Mouse (Mus musculus) cerebellum, postnatal 36 days (tissue): ENCODE results near the gene Tnfaip2.

Experiments
- DNase-seq, 2 experiments: peaks; one replicate each; pipeline ENCODE4 v3.0.0; 2021 to 2022; ENCODE audit warnings: mixed read lengths in 2 of 2

Gene Tnfaip2

DNA sequence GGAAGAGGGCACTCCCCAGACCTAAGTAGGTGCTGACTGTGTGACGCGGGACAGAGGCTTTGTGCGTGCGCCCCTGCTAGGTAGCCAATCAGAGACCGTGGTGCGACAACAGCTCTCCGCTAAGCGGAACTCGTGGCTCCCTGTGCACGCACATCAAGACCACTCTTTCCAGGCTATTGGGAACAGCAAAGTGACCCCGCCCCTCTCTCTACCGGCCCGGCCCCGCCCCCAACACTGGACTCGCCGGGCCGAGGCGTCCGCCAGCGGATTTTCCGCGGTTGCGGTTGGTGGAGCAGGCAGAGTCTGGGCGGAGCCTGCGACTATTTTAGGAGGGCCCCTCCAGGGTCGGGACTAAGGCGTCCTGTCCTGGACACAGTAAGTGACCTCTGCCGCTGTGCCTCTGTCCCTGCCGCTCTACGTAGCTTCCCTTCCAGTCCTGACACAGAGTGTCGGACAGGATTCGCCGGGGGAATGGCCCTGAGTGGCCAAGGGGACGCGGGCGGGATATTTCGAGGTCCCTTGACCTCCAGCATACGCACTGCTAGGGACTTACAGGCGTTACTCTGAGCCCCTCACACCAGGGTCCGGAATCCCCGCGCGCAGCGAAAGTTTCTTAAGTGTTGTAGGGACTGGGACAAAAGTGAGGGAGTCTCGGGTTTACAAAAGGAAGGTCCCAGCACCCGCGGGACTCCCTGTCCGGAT, at the start of gene Tnfaip2:
Tnfaip2 (plus strand) TSS at position 161 of the 702 bp plus-strand sequence.
- DNase-seq = no peak

DNA sequence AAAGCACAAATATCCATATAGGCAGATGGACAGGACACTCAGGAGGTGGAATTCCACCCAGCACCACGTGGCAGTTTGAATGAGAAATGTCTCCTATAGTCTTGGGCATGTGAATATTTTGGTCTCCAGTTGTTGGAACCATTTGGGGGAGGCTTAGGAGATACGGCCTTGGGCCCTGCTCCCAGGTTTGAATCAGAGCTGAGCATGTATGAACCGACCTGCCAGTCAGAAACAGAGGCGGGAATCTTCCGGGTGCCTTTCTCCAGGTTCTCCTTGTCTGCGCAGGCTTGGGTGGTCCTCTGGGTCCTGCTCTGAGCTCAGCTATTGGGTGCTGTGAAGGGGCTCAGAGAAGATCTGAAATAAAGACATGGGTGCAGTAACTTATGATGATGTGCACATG, 48.3 kb upstream of the Tnfaip2 start:
- no peak for DNase-seq

DNA sequence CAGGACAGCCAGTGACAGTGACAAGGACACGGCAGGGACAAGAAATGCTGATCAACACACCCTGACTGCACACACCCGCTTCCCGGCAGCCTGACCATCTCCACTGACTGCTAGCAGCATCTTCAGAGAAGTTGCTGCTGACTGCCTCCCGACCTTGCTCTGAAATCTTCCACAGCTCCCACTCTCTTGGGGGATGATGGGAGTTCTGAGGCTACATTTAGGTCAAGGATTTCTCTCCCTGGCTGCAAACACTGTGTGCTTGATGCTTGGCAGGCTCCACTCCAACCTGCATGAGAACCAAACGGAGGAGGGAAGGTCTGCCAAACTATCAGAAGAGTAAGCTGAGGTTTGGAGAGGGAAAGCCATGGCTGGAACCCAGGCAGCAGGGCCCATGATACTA, 45.3 kb upstream of the Tnfaip2 start:
- DNase-seq = no peak

DNA sequence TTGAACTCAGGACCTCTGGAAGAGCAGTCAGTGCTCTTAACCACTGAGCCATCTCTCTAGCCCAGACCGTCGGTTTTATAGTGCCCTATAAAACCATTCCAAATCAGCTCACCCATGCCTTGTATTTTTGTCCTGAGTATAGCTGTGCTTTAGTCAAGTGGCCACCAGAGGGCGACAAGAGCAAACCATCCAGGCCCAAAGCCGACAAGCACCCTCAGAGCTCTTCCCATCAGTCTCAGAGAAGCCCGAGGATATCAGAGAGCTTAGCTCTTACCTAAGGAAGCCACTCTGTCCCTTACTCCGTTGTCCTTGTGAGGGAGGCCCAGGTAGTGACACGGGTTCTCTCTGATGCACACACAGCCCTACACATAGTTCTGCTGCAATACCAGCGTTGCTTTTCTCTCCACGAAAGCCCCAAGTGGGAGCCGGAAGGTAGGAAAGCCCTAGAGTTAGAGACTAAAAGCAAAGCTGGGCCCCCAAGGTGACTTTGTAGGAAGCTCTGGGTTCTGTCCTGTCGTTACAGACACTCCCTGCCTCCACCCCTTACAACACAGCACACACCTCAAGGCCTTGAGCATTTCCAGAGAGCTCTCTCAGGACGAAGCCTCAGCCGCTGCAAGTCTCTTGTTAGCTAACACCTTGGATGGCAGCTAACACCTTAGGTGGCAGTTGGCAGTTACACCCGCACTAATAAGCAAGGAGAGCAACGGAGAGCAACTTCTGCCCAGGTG, 40.6 kb upstream of the Tnfaip2 start:
- peak; percentile 80 to 87 for DNase-seq

DNA sequence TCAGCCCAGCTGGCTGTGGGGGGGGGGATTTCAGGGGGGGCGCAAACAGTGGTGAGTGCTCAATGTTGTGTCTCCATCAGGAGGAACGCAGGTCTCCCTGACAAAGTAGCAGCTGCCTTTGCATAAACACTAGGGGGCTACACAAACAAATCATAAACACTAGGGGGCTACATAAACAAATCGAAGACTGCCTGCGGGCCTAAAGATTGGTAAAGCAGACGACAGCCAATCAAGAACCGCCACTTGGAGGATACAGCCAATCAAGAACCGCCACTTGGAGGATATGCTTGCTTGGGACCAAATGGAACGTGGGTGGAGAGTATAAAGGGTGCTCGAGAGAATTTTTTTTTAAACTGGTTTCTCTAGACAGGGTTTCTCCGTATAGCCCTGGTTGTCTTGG, 37.4 kb upstream of the Tnfaip2 start:
- DNase-seq = no peak

DNA sequence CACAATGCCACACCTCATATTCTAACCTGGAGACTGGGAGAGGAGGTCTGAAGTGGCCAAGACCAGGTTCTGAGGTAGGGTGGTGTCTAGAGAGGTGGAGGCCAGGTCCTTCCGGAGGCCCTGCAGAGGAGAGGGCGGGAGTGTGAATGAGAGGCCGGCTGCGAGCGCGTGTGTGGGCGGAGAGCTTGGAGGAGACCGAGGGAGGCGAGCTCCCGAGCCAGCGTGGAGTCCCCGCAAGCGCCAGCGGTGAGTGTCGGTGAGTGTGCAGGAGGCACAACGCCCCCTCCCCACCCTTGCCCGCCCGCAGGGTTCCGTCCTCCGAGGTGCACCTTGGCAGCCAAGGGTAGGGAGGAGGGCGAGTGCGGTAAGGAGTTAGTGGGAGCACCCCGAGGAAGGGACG, 35.6 kb upstream of the Tnfaip2 start, which contains the start of gene Lbhd2:
Lbhd2 (plus strand) TSS at position 188 of the 400 bp plus-strand sequence.
- DNase-seq = no peak

DNA sequence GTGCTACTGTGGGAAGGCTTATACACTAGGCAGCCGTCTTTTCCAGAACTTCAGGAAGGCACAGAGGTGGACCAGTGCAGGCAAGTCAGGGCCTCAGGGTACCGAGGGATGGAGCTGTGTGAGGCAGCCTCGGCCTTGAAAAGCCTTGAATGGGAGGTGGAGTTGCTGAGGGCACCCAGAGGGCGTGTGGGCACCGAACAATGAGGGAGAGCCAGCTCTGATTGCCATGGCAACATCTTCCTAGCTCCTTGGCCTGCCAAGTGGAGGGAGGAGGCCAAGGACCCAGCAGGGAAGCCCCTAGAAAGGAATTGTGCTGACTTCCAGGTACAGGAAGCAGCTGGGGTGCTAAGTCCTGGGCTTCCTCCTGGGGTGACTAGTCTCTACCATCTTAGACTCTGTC, 32.7 kb upstream of the Tnfaip2 start:
- DNase-seq = peak; percentile 35 to 47

DNA sequence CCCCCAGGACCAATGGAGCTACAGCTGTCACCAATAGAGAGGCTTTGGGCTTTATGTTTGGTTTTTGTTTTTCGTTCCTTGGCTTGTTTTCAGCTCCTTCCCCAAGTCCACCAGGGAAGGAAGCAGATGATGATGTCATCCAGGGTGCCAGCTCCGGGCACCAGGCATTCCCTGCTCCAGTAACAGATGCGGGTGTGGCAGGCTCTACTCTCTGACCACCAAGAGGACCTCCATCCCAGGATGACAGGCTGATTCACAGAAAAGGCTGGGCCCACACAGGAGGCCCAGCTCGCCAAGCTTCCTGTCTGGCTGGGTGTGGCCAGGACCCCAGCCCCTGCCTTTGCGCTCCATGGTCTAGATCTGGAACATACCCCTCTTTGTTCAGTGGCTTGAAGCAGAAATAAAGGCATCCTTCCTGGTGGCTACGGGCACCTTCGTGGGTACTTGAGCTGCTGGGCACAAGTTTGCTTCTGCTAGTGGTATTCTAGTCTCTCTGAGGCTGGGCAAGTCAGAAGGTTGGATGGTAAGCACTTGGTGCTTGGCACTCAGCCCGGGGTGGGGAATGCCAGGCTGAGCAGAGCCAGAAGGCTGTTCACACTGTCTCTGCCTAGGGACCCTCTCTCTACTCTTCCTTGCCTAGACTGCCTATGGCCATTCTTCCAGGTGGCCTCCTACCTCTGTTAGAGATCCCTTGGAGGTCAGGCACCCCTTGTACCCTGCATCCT, 30.5 kb upstream of the Tnfaip2 start:
- DNase-seq = no peak

DNA sequence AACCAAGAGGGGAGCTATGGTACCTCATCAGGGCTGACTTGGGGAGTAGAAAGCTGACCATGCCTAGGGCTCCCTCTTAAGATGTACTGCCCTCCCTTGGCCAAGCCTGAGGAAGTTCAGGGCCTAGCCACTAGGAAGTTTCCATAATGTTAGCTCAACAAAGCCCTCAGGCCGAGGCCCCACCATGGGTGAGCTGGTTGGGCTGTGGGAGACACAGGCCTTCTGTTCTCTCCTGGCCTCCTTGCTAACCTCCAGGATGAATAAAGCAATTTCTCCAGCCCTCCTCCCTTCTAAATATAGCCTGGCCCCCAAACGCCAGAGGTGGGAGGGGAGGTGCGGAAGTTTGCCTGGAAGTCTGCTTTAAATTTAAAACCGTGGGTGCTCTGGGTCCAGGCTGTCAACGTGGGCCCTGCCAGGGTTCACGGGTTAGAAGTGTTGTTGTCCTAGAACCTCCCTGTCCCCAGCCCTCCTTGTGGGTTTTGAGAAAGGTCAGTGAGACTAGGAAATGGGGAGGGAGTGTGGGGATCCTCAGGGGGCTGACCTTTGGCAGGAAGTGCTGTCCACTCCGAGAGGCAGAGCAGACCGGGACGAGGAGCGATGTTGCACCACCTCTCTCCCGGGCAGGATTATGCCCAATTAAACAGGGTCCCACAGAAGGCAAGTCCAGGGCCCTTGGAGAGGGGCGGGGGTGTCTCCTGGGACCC, 29.5 kb upstream of the Tnfaip2 start:
- DNase-seq = no peak

DNA sequence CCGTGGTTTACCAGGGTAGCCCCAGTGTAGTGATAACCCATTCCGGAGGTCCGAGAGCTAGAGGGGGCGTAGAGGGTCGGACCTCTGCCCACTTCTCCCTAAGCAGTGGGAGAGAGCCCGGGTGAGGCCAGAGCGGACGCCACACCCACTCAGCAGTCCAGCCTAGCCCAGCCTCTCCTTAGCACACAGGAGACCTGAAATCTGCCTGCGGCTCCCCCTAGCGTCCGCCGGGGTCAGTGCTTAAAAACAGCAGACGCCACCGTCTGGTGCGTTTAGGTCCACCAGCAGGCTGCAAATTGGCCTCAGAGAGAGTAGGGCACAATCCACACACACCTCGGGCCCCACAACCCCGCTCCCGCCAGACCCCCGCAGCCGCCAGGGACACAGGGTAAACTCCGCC, 29.0 kb upstream of the Tnfaip2 start:
- DNase-seq = peak; percentile 90 to 92

DNA sequence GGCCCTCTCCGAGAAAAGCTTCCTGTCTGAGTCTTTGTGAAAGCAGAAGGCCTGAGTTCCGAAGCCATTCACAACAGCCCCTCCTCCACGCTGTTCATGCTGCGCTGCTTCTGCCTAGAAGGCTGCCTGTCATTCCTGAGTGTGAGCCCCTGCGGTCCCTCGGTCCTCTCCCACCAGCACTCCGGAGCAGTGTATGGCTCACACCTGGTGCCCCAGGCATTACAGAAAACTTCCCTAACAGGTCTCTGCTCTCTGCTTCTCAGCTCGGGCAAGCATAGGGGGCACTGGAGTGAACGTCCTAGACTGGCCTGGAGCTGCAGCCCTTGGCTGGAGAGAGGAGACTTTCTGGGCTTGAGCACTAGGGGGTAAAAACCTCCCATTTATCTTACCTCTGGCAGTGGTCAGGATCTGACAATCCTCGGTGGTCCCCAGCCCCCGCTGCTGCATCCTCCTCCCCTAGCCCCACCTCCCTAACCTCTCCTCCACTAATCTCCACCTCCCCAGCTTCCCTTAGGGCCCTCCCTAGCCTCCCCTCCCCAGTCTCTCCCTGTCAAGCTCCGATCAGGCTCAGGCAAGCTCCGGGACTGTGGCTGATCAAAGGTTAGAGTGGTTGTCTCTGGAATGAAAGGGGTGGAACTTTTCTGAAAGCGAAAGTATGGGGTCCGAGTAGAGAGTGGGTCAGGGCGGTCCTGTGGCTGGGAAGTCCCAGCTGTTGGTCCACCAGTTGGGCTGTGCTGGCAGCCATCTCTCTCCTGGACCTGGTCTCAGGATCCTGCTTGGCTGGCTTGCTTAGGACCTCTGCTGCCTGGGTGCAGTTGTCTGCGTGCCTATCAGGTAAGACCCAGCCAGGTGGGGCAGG, 25.1 kb upstream of the Tnfaip2 start, which contains the start of gene Exoc3l4:
Exoc3l4 (plus strand) TSS at position 97 of the 859 bp plus-strand sequence.
- no peak for DNase-seq

DNA sequence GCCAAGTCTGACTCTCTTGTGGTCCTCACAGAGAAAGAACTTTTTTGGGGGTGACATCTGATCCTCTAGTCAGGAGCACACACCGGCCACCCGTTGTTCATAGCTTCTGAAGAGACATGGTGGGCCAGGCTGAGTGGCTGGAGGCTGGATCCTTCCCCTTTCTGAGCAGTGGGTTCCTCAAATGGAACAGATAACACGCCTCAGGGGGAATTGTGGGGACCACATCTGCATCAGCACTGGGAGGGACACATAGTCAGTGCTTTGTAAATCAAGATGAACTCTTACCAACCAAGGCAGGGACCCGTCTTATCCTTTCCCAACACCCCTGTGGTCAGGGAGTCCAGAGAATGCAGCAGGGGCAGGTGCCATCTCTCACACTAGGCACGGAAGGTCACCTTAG, 22.4 kb upstream of the Tnfaip2 start:
- no peak for DNase-seq

DNA sequence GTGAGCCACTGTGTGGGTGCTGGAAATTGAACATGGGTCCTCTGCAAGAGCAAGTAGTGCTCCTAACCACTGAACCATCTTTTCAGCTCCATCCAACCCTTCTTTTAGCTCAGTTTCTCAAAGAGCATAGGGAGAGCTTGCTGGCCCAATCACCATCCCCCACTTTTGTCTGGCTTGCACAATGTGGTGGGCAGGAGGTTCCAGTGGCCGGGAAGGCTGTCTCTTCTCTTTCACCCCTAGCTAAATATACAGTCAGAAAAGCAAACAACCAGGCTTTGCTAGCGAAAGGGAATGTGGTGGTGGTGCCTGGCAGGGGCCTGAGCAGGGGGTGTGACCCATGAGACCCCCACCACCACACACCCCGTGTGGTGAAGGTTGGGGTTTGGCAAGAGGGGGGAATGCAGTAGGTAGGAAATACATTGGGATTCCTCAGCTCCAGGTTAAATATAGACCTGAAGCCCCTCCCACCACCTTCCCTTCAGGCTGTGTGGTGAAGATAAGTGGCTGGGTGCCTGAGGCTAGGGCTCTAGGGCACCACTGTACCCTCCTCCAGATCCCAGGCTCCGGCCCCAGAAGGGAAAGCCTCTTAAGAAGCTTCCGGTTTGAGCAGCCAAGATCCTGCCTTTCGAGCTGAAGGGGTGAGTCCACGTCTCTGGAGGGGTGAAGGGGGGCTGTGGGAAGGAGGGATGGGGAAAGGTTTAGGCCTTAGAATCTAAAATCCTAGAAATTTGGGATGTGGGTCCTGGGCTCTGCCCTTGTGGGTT, 21.1 kb upstream of the Tnfaip2 start:
- DNase-seq = no peak

DNA sequence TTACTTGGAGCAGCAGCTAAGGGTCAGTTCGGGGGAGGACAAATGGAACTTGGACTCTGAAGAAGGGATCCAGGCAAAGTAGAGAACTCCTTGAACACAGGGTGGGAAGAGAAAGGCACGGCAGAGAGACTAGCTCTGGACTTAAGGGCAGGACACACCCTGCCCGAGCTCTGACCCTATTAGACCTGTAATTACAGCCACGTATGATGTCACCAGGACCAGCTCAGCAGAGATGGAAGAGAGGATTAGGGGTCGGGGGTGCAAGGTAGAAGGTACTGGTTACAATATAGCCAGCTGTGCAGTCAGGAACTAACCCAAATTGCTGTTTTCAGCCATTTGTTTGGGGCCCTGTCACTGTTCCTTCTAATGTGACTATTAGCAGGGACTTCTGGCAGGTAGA, 19.4 kb upstream of the Tnfaip2 start:
- DNase-seq = no peak

DNA sequence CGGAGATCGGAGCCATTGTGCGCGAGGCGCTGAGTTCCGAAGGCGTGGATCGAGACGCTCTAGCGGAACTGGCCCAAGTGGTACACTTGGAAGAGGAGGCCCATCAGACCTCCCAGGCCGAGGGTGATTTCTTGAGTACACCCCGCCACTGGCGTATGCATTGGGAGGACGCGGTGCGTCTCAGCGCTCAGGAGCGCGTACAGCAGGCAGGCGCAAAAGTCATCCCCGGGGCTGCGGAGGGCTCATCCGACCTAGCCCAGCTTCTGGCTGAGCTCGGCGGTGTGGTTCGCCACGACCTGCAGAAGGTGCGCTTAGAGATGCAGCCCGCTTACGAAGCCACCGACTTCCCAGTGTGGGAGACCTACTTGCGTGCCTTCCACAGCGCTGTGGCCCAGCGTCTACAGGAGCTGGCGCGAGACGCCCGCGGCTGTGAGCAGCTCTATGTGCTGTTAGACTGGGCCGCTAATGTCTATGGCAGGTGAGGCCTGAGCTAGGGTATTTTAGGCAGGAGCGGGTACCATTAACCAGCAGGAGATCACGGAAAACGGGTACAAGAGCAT, 18.6 kb upstream of the Tnfaip2 start:
- no peak for DNase-seq

DNA sequence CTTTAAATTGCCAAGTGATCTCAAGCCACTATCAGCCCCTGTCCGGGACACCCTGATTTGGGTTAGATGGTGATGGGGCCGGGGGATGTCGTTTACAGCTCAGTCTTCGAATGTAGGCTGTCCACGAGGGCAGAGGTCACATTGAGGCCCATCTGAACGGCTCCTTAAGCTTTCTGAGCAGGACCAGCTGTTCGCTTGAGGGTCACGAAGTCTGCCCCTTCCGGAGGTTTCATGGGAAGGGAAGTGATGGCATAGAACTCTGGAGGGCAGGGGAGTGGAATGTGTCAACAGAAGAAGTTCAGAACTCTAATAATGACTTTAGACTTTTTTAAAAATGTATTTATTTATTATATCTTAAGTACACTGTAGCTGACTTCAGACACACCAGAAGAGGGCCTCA, 17.7 kb upstream of the Tnfaip2 start:
- no peak for DNase-seq

DNA sequence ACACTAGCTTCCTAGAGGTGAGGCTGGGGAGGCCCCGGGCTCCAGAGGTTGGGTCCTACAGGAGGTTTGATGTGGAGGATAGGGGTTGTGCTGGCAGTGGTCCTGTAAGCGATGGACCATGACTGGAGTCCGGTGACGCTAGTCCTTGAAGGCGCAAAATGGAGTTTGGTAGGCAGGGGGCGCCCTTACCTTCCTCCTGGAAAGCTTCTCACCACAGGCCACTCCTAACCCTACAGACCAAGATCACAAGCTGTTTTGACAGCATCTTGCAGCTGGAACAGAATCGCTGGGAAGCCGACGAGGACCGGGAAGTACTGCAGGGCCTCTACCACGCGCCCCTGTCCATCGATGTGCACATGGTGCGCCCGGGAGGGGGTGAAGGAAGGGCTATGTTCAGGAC, 17.0 kb upstream of the Tnfaip2 start:
- DNase-seq = peak; percentile 80 to 86

DNA sequence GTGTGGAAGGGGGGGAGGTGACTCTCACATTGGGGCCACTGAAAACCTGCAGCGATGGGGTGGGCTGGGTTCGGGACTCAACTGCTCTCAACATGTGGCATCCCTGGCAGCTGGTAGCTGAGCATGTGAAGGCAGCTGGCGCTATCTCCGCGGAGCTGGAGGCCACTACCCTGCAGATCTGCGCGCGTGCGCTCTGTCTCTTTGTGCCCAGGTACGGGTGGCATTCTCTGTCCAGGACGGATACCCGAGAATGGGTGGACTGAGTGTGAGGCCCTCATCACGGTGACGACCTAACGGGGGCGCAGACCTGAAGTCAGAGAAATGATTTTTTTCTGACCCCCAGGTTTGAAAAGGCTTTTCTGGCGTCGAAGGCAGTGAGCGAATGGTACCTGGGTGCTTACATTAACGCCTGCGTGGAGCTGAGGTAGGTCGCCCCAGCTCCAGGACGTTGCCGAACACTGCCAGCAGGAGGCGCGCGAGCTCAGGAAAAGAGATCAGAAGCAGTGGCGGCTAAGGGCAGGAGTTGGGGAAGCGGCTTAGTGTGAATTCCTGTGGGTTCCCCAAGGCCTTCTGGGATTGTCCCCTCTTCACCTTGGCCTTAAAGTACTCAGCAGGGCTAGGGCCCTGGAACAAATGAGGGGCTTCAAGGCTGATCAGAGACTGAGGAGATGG, 16.3 kb upstream of the Tnfaip2 start:
- DNase-seq = peak; percentile 93 to 97

DNA sequence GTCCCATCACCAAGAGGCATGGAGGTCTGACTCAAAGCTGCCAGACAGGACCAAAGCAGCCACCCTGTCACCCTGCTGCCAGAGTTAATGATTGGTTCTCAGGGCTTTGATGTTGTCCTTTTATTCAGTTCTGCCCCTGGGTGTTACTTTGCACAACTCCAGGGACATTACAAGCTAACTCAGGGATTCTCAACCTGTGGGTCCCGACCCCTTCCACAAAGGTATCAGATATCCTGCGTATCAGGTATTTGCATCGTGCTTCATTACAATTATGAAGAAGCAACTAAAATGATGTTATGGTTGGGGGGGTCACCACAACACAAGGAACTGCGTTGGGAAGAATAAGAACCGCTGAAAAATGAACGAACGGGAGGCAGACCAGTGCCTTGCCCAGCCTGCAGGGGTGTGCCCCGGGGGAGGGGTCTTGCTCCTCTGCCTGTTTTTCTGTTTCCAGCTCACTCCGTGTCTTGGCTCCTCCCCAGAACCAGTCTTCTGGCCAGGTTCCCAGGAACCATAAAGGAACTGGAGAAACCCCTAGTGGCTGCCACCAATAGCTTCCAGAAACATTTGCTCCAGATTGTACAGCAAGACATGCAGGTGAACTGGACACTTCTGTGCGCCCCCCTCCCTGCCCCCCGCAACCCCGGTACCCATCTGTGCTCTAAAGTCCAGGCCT, 14.7 kb upstream of the Tnfaip2 start:
- no peak for DNase-seq

DNA sequence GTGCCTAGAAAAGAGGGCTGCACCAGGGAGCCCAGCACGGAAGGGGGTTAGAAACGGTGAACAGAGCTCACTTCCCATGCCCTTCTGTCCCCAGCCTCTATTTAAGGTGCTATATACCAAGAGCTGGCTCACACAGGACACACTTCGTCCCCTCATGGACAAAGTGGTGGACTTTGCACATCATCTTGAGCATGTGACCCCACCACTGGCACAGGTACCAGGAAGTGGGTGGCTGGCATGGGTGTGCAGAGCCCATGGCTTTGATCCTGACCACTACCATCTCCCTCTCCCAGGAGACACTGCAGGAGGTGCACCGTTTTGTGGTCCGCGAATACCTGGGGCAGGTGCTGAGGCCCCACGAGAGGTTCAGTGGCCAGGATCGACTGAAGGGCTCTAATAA, 13.9 kb upstream of the Tnfaip2 start:
- no peak for DNase-seq
